Mouse (Mus musculus) c-Kit-positive CD71-positive TER-119-positive erythroid progenitor cells, embryonic 14.5 days (primary cell): Measurements from ENCODE around the gene Casp8ap2.

Source experiments
- DNase-seq: peaks from one replicate; pipeline ENCODE4 v3.0.0-alpha.2; 2013; ENCODE audit warnings: low spot score

The Casp8ap2 gene

GRCm38 (mm10) chr4:32668291-32668690, 53.0 kb downstream of the Casp8ap2 start:
- no peak for DNase-seq

GRCm38 (mm10) chr4:32669825-32670224, 54.6 kb downstream of the Casp8ap2 start:
- DNase-seq: no peak

GRCm38 (mm10) chr4:32674025-32674424, 58.8 kb downstream of the Casp8ap2 start:
- DNase-seq: no peak

GRCm38 (mm10) chr4:32677471-32677870, 62.2 kb downstream of the Casp8ap2 start:
- DNase-seq: no peak

DNA sequence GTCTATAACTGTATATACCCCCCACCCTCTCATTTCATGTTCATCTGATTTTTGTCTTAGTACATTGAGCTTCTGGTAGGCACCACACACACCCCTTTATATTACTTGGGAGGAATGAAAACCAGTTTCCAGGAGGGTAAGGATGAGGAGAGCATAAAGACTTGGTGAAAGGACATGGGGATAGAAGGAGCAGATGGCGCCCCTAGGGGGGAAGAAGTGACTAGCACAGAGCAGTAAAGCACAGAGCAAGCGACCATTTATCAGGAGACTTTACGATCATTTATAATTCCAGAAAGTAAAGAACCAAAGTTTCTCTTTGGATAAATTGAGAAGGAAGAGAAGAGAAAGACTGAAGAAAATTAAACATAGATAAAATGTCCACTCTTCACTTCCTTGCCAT, 65.6 kb downstream of the Casp8ap2 start:
- DNase-seq: no peak

- DNase-seq: no peak
These were observed 67.2 kb downstream of the Casp8ap2 start for GRCm38 (mm10) chr4:32682471-32682870.

GRCm38 (mm10) chr4:32683061-32683582, 67.9 kb downstream of the Casp8ap2 start:
- no peak for DNase-seq
